Comparison of ENCODE assay signal across 24 mouse cellular contexts in genomic region chr1:120328212-120328611, GRCm38 (mm10). TPM values are rescaled to one million over a fixed set of nuclear protein-coding genes. Genes with fewer than 3 reads are reported as not detected.
"Had no signal": no experiment of that assay in that cellular context is flagged by ENCODE, and none has a peak within 500 bp of the region (broad histone marks: within the 10 kb centered on the region; RNA-seq: fewer than 3 reads in every experiment).

No protein-coding gene starts in this region.

- DNase-seq: gastrocnemius, postnatal 25 days; gastrocnemius, postnatal 36 days; heart, adult 11 months had no signal

- H3K9ac ChIP-seq: embryonic facial prominence, embryonic 12.5 days; embryonic facial prominence, embryonic 13.5 days; embryonic facial prominence, embryonic 15.5 days; forebrain, embryonic 12.5 days; forebrain, embryonic 13.5 days; forebrain, embryonic 15.5 days; forebrain, postnatal 0 days had no signal

- H3K4me2 ChIP-seq: embryonic facial prominence, embryonic 12.5 days; embryonic facial prominence, embryonic 13.5 days; embryonic facial prominence, embryonic 15.5 days; forebrain, embryonic 12.5 days; forebrain, embryonic 13.5 days; forebrain, embryonic 15.5 days had no signal

- H3K9me3 ChIP-seq: embryonic facial prominence, embryonic 10.5 days; embryonic facial prominence, embryonic 12.5 days; embryonic facial prominence, embryonic 13.5 days; embryonic facial prominence, embryonic 15.5 days; forebrain, embryonic 10.5 days; forebrain, embryonic 12.5 days; forebrain, embryonic 13.5 days; forebrain, embryonic 15.5 days had no signal

- H3K27ac ChIP-seq: embryonic facial prominence, embryonic 10.5 days; embryonic facial prominence, embryonic 12.5 days; embryonic facial prominence, embryonic 13.5 days; embryonic facial prominence, embryonic 15.5 days; forebrain, embryonic 10.5 days; forebrain, embryonic 12.5 days; forebrain, embryonic 13.5 days; forebrain, embryonic 15.5 days; gastrocnemius, adult 2 months had no signal

- H3K4me3 ChIP-seq: embryonic facial prominence, embryonic 10.5 days; embryonic facial prominence, embryonic 12.5 days; embryonic facial prominence, embryonic 13.5 days; embryonic facial prominence, embryonic 15.5 days; erythroblast, embryonic 14.5 days; forebrain, embryonic 10.5 days; forebrain, embryonic 12.5 days; forebrain, embryonic 13.5 days; forebrain, embryonic 15.5 days; gastrocnemius, adult 2 months had no signal

- H3K4me1 ChIP-seq: embryonic facial prominence, embryonic 10.5 days; embryonic facial prominence, embryonic 12.5 days; embryonic facial prominence, embryonic 13.5 days; embryonic facial prominence, embryonic 15.5 days; forebrain, embryonic 12.5 days; forebrain, embryonic 15.5 days had no signal

- H3K27me3 ChIP-seq: embryonic facial prominence, embryonic 15.5 days; forebrain, embryonic 12.5 days; forebrain, embryonic 15.5 days had no signal

- ATAC-seq: forebrain, embryonic 15.5 days; forebrain, postnatal 0 days had no signal

- H3K36me3 ChIP-seq: embryonic facial prominence, embryonic 10.5 days; embryonic facial prominence, embryonic 12.5 days; embryonic facial prominence, embryonic 13.5 days; embryonic facial prominence, embryonic 15.5 days; forebrain, embryonic 10.5 days; forebrain, embryonic 12.5 days; forebrain, embryonic 15.5 days had no signal

RNA-seq across cellular contexts. Expression of gene C1ql2, which starts 12.2 kb away (rescaled TPM):
- total RNA-seq: common myeloid progenitor, adult 5-6 weeks; gastrocnemius, adult 18-20 months; gastrocnemius, adult 2 months; gastrocnemius, adult 8-10 months; gastrocnemius, postnatal 10 days; gastrocnemius, postnatal 14 days; gastrocnemius, postnatal 25 days; gastrocnemius, postnatal 36 days; gastrocnemius, postnatal 4 days; granulocyte monocyte progenitor cell, adult 5-6 weeks; heart, adult 18-20 months had no signal
- polyA plus RNA-seq: embryonic facial prominence, embryonic 15.5 days; erythroblast, embryonic 14.5 days; forebrain, embryonic 11.5 days; gonadal fat pad, adult 2 months had no signal
